Mouse (Mus musculus) spleen, adult 10 weeks (tissue): Measurements from ENCODE around the gene Deaf1. TPM values are rescaled to one million over a fixed set of nuclear protein-coding genes. Genes with fewer than 3 reads are reported as not detected.

ENCODE experiments used
- polyA plus RNA-seq: library from polyadenylated mRNA; stranded (reverse); fragments of 350-450 nt; fragmentation: Illumina TruSeq; extraction: RNeasy Lipid Tissue Mini Kit (QIAGEN cat#74804); gene quantifications from one replicate; pipeline ENCODE4 v1.2.3, GENCODE M21; 2015; ENCODE audit warnings: low replicate concordance; ENCODE audit not compliant: insufficient read depth

Deaf1 gene
- polyA plus RNA-seq, result 23.2 TPM

DNA sequence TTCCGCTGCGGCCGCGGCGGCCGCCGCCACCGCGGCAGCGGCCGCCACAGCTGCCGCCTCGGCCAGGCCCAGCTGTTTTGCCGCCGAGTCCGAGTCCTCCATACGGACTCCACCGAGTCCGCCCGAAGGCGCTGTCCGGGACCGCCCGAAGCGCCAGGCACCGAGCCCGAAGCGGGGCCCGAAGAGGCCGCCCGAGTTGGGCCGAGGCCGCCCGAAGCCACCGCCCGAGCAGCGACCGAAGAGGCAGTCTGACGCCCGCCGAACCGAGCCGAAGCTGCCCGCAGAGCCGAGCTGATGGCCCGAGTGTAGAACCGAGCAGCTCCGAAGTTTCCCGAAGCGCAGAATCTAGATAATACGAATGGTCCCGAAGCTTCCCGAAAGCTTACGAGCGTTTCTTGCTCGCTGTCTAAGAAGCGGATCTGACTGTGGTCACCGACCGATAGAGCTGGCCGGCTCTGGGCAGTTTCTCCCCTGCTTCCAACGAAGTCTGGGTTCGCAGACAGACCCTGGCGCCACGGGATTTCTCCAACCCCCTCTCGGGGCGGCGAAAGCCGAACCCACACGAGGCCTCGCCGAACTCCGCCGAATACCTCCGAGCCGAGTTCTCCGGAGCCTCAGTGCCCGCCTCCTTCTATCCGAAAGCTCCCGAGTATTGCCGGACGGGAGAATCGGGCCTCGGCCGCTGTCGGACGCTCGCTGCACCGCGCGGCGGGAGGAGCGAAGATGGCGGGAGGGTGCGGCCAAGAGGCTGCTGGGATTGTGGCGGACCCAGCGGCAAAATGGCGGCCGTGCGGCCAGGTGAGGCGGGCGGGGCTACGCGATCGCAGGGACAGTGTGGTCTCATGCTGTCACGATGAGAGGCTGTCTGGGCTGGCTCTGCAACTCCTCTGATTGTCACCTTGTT is at the start of gene Deaf1, which contains the start of gene Tmem80:
Gene Deaf1 (minus strand): TSS at position 222 of the 904 bp plus-strand sequence.
Gene Tmem80 (plus strand): TSS at position 271 of the 904 bp plus-strand sequence.

DNA sequence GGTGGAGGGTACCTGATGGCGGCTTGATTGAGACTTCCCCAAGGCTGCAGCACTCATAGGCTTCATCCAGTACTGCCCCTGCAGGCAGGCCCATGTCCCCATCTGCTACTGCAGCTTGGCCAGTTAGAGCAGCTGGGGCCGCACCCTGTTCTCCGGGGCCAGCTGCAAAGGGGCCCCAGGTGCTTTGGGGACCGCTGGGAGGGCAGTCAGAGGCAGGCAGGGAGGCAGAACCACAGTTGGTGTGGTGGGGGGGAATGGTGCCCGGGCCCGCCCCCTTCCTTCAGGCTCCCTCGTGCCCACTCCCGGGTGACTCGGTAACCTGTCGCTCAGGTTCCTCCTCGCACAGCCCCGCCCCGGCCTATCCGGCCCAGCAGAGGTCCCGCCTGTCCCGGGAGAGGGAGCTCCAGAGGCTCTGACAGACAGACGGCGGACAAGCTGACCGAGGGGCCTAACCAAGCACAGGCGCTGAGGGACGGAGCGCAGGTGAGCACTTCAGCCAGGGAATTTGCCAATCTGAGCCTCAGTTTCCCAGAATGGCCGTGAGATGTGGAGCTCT is 11.2 kb upstream of the Deaf1 start, which contains the start of gene Eps8l2:
Gene Eps8l2 (plus strand): TSS at position 305 of the 556 bp plus-strand sequence.

DNA sequence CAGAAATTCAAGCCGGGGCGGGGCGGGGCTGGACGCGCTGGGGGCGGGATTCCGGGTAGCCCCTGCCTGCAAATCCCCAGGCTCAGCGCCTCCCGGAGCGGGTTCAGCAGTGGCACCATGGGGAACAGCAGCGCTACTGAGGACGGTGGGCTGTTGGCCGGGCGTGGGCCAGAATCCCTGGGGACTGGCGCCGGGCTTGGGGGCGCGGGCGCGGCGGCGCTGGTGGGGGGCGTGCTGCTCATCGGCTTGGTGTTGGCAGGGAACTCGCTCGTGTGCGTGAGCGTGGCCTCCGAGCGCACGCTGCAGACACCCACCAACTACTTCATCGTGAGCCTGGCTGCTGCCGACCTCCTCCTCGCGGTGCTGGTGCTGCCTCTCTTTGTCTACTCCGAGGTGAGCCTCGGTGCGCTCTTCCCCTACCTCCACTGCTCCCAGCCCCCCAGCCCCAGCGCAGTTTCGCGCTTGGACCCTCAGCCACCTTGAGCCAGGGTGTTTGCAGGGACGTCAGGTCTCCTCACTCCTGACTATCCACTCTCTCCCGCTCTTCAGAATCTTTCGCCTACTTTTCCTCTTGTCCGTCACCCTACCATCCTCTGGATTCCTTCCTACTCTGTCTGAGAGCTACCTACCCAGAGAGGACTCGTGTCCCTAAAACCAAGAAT is 35.4 kb downstream of the Deaf1 start, which contains the start of gene Drd4:
Gene Drd4 (plus strand): TSS at position 86 of the 662 bp plus-strand sequence.

DNA sequence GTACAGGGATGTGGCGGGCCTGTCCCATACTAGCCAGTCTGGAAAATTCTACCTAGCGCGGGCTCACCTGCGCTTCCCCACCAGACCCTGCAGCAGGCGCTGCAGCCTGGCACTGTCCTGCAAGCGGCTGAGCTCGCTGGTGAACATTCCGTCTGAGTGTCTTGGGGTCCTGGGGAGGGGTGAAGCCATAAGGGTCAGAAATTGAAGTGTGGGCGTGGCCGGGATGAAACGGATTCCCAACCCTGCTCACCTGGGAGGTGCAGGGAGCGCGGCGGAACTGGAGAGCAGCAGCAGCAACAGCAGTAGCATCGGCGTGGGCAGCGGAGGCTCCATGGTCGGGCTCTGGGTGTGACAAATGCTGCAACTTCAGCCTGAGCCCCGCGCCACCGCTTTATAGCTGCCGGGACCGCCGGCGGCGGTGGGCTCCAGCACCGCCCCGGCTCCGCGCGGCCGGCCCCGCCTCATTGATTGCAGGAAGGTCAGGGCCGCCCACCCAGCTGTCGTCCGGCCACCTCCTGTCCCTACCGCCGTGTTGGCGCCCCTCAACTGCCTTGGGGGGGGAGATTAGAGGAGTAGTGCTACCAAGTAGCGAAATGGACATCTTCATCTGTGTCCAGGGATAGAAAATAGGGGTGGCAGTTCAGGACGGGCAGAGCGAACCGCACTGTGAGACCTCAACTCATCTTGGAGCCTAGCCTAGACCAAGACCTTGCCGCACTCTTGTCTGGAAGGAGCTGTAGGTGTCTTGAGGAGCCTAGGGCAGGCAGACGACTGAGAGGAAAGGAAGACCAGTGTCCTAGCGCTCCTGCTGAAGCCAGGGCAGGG is 48.5 kb downstream of the Deaf1 start, which contains the start of gene Sct:
Gene Sct (minus strand): TSS at position 368 of the 825 bp plus-strand sequence.

DNA sequence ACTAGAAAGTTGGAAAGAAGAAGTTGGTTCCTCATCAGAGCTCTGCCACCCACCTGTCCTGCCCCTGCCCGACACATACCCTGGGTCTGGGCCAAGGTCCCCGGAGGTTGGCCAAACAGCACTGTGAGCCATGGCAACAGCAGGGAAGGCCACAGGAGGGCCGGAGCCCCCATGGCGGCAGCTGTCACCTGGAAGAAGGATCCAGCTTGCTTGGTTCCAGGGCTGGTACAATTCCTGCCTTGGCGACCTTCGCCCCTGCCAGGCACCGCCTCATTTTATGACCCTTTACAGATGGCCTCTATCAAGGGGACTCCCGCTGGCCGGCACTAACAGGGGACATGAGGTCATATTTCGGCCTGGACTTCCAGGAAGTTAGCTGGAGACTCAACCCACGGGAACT is 50.9 kb downstream of the Deaf1 start, which contains the start of gene Cdhr5:
Gene Cdhr5 (minus strand): TSS at position 241 of the 400 bp plus-strand sequence.

DNA sequence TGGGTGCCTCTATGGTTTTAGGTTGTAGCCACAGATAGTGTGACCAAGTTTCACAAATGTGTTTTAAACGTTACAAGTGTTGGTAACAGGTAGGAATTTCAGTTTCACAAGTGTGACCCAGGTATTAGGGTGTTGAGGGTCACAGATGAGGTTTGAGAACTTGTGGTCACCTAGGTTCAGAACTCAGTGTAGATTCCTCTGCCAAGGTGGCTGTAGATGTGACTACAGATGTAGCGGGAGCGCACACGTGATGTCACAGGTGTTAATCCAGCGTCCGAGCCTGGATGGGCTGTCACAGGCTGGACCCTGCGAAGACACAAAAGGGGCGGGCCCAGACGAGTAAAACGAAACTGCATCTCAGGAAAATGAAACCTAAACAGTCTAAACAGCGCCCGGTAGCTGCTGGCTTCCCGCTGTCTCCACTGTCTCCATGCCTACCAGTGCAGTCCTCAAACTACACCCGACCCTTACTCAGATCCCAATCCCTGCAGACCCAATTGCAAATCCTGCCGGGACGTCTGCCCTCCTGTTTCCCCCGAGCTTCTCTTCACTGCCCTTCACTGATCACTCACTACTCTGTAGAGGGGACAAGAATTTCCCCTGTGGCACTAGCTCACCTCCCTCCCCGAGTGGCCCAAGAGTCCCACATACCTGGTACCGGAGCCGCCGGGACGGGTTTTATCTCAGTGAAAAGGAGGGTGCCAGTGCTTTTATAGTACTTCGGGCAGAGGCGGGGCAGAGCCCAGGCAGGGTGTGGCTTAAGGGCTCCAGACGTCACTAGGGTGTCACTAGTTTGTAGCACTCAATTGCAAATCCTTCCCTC is 61.5 kb downstream of the Deaf1 start, which contains the start of gene Irf7:
Gene Irf7 (minus strand): TSS at position 743 of the 823 bp plus-strand sequence.

Other genes with a start within 250 kb of the Deaf1 start
- gene Pkp3, start 249.5 kb downstream of the Deaf1 start, polyA plus RNA-seq, result 14.6 TPM
- 22.3 TPM for gene Sigirr, start 227.1 kb downstream of the Deaf1 start, polyA plus RNA-seq
- not detected for gene Ano9, start 209.9 kb downstream of the Deaf1 start, polyA plus RNA-seq
- gene Ptdss2, start 205.3 kb downstream of the Deaf1 start, polyA plus RNA-seq, result 20.3 TPM
- gene Rnh1, start 154.8 kb downstream of the Deaf1 start, polyA plus RNA-seq, result 38.6 TPM
- gene Hras, start 133.7 kb downstream of the Deaf1 start, polyA plus RNA-seq, result 16.9 TPM
- gene Lrrc56, start 133.5 kb downstream of the Deaf1 start, polyA plus RNA-seq, result 1.5 TPM
- 2.9 TPM for gene Lmntd2, start 113.6 kb downstream of the Deaf1 start, polyA plus RNA-seq
- gene Rassf7, start 111.8 kb downstream of the Deaf1 start, polyA plus RNA-seq, result 3.6 TPM
- 70.7 TPM for gene Phrf1, start 98.9 kb downstream of the Deaf1 start, polyA plus RNA-seq
- gene Irf7, start 61.2 kb downstream of the Deaf1 start, polyA plus RNA-seq, result 74.7 TPM
- 0.19 TPM for gene Cdhr5, start 50.9 kb downstream of the Deaf1 start, polyA plus RNA-seq
- not detected for gene Sct, start 48.6 kb downstream of the Deaf1 start, polyA plus RNA-seq
- gene Drd4, start 35.7 kb downstream of the Deaf1 start, polyA plus RNA-seq, result not detected
- 56.8 TPM for gene Tmem80, start within 50 bp of the Deaf1 start, polyA plus RNA-seq
- gene Eps8l2, start 11.2 kb upstream of the Deaf1 start, polyA plus RNA-seq, result 0.76 TPM
- 140 TPM for gene Taldo1, start 64.5 kb upstream of the Deaf1 start, polyA plus RNA-seq
- 38.7 TPM for gene Gatd1, start 86.4 kb upstream of the Deaf1 start, polyA plus RNA-seq
- gene Cend1, start 101.8 kb upstream of the Deaf1 start, polyA plus RNA-seq, result not detected
- gene Slc25a22, start 110.2 kb upstream of the Deaf1 start, polyA plus RNA-seq, result 10.7 TPM
- 4.4 TPM for gene Pidd1, start 116.3 kb upstream of the Deaf1 start, polyA plus RNA-seq
- 512 TPM for gene Rplp2, start 119.7 kb upstream of the Deaf1 start, polyA plus RNA-seq
- 29.7 TPM for gene Pnpla2, start 127.5 kb upstream of the Deaf1 start, polyA plus RNA-seq
- gene Cracr2b, start 133.4 kb upstream of the Deaf1 start, polyA plus RNA-seq, result 4.5 TPM
- gene Cd151, start 139.7 kb upstream of the Deaf1 start, polyA plus RNA-seq, result 31.2 TPM
- gene Polr2l, start 147.4 kb upstream of the Deaf1 start, polyA plus RNA-seq, result 6.3 TPM
- 22.2 TPM for gene Tspan4, start 147.6 kb upstream of the Deaf1 start, polyA plus RNA-seq
- gene Chid1, start 212.2 kb upstream of the Deaf1 start, polyA plus RNA-seq, result 17.3 TPM
- gene Ap2a2, start 234.5 kb upstream of the Deaf1 start, polyA plus RNA-seq, result 27.2 TPM